In the genomic region with DNA sequence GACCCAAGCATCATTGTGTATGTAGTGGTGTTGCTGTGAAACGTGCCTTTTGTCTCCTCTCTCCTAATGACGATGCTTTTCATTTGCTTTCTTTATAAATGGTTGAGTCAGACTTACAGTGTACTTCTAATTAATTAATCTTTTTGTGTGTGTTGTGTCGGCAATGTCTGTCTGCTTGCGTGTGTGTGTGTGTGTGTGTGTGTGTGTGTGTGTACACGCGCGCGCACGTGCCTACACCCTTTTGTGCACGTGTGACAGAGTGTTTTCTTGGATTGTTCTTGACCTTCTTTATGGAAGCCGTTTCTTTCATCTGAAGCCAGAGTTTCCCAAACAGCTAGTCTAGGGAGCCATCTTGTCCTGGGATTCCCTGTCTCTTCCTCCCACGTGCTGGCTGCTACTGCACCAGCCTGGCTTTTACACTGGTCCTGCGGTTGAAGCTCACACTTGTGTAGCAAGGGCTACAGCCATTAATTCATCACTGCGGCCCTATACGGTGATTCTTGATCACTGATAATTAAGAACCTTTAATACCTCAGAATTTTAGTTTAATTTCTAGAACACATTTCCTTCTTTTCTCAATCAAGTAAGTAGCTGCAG, we compare ENCODE assay signal across 23 mouse cellular contexts.
DNase-seq lines count a peak whose midpoint lies in the region; ATAC-seq and TF ChIP-seq lines count a peak whose summit lies in the region.
"Had no signal": no experiment of that assay in that cellular context is flagged by ENCODE, and none has a peak within 500 bp of the region (broad histone marks: within the 10 kb centered on the region; RNA-seq: fewer than 3 reads in every experiment).

No protein-coding gene starts in this region.

- no peak overlapping the region for H3K4me2 ChIP-seq in forebrain, embryonic 11.5 days (ENCODE audit: low read depth, low read length, severe bottlenecking)
- no peak overlapping the region for H3K4me2 ChIP-seq in midbrain, embryonic 12.5 days (replicated peaks)
- H3K4me2 ChIP-seq in midbrain, postnatal 0 days (ENCODE audit: low read depth, low read length, poor library complexity, severe bottlenecking), result no peak overlapping the region
- no peak overlapping the region for H3K4me2 ChIP-seq in forebrain, embryonic 13.5 days
- H3K4me2 ChIP-seq in forebrain, postnatal 0 days (ENCODE audit: low read depth), result peak overlapping the region; percentile 27; the same call in 1 of the 2 replicates
- H3K4me2 ChIP-seq in kidney, embryonic 15.5 days, result no peak overlapping the region
- H3K4me2 ChIP-seq: embryonic facial prominence, embryonic 13.5 days; heart, embryonic 12.5 days had no signal

- H3K4me3 ChIP-seq in forebrain, embryonic 11.5 days (ENCODE audit: low read depth, low read length), result no peak overlapping the region
- no peak overlapping the region for H3K4me3 ChIP-seq in forebrain, embryonic 10.5 days
- no peak overlapping the region for H3K4me3 ChIP-seq in midbrain, embryonic 12.5 days
- H3K4me3 ChIP-seq in midbrain, postnatal 0 days (ENCODE audit: low read depth, low read length), result no peak overlapping the region
- H3K4me3 ChIP-seq in forebrain, embryonic 13.5 days, result no peak overlapping the region
- H3K4me3 ChIP-seq in forebrain, postnatal 0 days (ENCODE audit: low read depth, low read length), result no peak overlapping the region
- H3K4me3 ChIP-seq in kidney, embryonic 15.5 days (replicated peaks), result no peak overlapping the region
- H3K4me3 ChIP-seq: embryonic facial prominence, embryonic 13.5 days; gastrocnemius, adult 2 months; heart, embryonic 12.5 days; hindbrain, embryonic 10.5 days had no signal

- WGBS in forebrain, embryonic 11.5 days, result 82% methylated on average over 15 of the region's 15 CpGs
- WGBS in forebrain, embryonic 10.5 days, result 88% methylated on average over 15 of the region's 15 CpGs
- WGBS in midbrain, embryonic 12.5 days, result 83% methylated on average over 15 of the region's 15 CpGs
- WGBS in midbrain, postnatal 0 days, result 84% methylated on average over 15 of the region's 15 CpGs
- WGBS in forebrain, embryonic 13.5 days, result 51% methylated on average over 15 of the region's 15 CpGs
- WGBS in forebrain, postnatal 0 days, result 46% methylated on average over 15 of the region's 15 CpGs
- 87% methylated on average over 15 of the region's 15 CpGs for WGBS in kidney, embryonic 15.5 days

- no peak overlapping the region for H3K27ac ChIP-seq in forebrain, embryonic 11.5 days (ENCODE audit: low read depth, low read length)
- H3K27ac ChIP-seq in forebrain, embryonic 10.5 days, result no peak overlapping the region
- no peak overlapping the region for H3K27ac ChIP-seq in midbrain, embryonic 12.5 days (replicated peaks)
- no peak overlapping the region for H3K27ac ChIP-seq in midbrain, postnatal 0 days (ENCODE audit: low read depth, low read length)
- no peak overlapping the region for H3K27ac ChIP-seq in forebrain, embryonic 13.5 days
- H3K27ac ChIP-seq in forebrain, postnatal 0 days (ENCODE audit: low read depth, low read length), result no peak overlapping the region
- H3K27ac ChIP-seq in kidney, embryonic 15.5 days, result no peak overlapping the region
- H3K27ac ChIP-seq: embryonic facial prominence, embryonic 13.5 days; gastrocnemius, adult 2 months; hindbrain, embryonic 10.5 days had no signal

- no peaks in the 10 kb centered on the region for H3K4me1 ChIP-seq in forebrain, embryonic 11.5 days (replicated peaks; ENCODE audit: control insufficient read depth, insufficient read depth, low read length)
- H3K4me1 ChIP-seq in forebrain, embryonic 10.5 days, result no peaks in the 10 kb centered on the region
- H3K4me1 ChIP-seq in midbrain, embryonic 12.5 days, result no peaks in the 10 kb centered on the region
- H3K4me1 ChIP-seq in midbrain, postnatal 0 days (ENCODE audit: insufficient read depth, low read length), result no peaks in the 10 kb centered on the region
- H3K4me1 ChIP-seq in forebrain, embryonic 13.5 days, result no peaks in the 10 kb centered on the region
- H3K4me1 ChIP-seq in forebrain, postnatal 0 days (ENCODE audit: insufficient read depth), result no peaks in the 10 kb centered on the region
- H3K4me1 ChIP-seq in kidney, embryonic 15.5 days, result no peaks in the 10 kb centered on the region
- H3K4me1 ChIP-seq: embryonic facial prominence, embryonic 13.5 days; heart, embryonic 12.5 days; hindbrain, embryonic 10.5 days had no signal

- DNase-seq in forebrain, embryonic 11.5 days (ENCODE audit: low spot score), result no peak
- no peak for DNase-seq in forebrain, embryonic 10.5 days (ENCODE audit: extremely low spot score, low spot score)
- DNase-seq in midbrain, postnatal 0 days (ENCODE audit: low spot score), result no peak
- DNase-seq in forebrain, postnatal 0 days, result peak; percentile 39
- no peak for DNase-seq in thymus, postnatal 14 days
- DNase-seq: adrenal gland, adult 8-10 months; adrenal gland, postnatal 36 days; B cell, adult 2 months; cerebellum, adult 11-12 months; cerebellum, adult 9-10 months; cerebellum, postnatal 25 days; gastrocnemius, adult 2 months; gastrocnemius, postnatal 25 days had no signal

- TF ChIP-seq CTCF in midbrain, postnatal 0 days (IDR thresholded peaks at IDR 0.05), result no peak
- TF ChIP-seq CTCF in forebrain, postnatal 0 days (IDR thresholded peaks at IDR 0.05; ENCODE audit: low read depth), result no peak

- no peaks in the 10 kb centered on the region for H3K9me3 ChIP-seq in forebrain, embryonic 11.5 days (ENCODE audit: control insufficient read depth, low read length)
- no peaks in the 10 kb centered on the region for H3K9me3 ChIP-seq in forebrain, embryonic 10.5 days
- H3K9me3 ChIP-seq in midbrain, embryonic 12.5 days, result no peaks in the 10 kb centered on the region
- H3K9me3 ChIP-seq in midbrain, postnatal 0 days (ENCODE audit: low read length), result no peaks in the 10 kb centered on the region
- no peaks in the 10 kb centered on the region for H3K9me3 ChIP-seq in forebrain, embryonic 13.5 days (replicated peaks)
- no peaks in the 10 kb centered on the region for H3K9me3 ChIP-seq in forebrain, postnatal 0 days (ENCODE audit: low read length)
- no peaks in the 10 kb centered on the region for H3K9me3 ChIP-seq in kidney, embryonic 15.5 days (replicated peaks)
- H3K9me3 ChIP-seq: embryonic facial prominence, embryonic 13.5 days; heart, embryonic 12.5 days; hindbrain, embryonic 10.5 days had no signal

- ATAC-seq in forebrain, embryonic 11.5 days (replicated peaks; ENCODE audit: low FRiP score), result 0 out of 2 replicates have a peak, but pooled peaks have one; percentile 43
- peak; percentile 44; the same call in 1 of the 2 replicates for ATAC-seq in midbrain, embryonic 12.5 days (ENCODE audit: low FRiP score, low read depth)
- ATAC-seq in midbrain, postnatal 0 days (ENCODE audit: low FRiP score), result no peak
- peak; percentile 72 for ATAC-seq in forebrain, embryonic 13.5 days
- peak; percentile 36; the same call in 1 of the 2 replicates for ATAC-seq in forebrain, postnatal 0 days
- ATAC-seq in kidney, embryonic 15.5 days (replicated peaks; ENCODE audit: low FRiP score), result no peak
- ATAC-seq: CD4-positive, CD25-positive, alpha-beta regulatory T cell, adult 4 months; hindbrain, embryonic 16.5 days; inflammation-experienced regulatory T-cells, adult 6 months had no signal

- H3K36me3 ChIP-seq in forebrain, embryonic 11.5 days (ENCODE audit: control insufficient read depth, insufficient read depth, low read length), result no peaks in the 10 kb centered on the region
- H3K36me3 ChIP-seq in forebrain, embryonic 10.5 days (replicated peaks), result no peaks in the 10 kb centered on the region
- H3K36me3 ChIP-seq in midbrain, embryonic 12.5 days, result no peaks in the 10 kb centered on the region
- H3K36me3 ChIP-seq in midbrain, postnatal 0 days (ENCODE audit: insufficient read depth, low read length), result no peaks in the 10 kb centered on the region
- H3K36me3 ChIP-seq in forebrain, embryonic 13.5 days (ENCODE audit: poor library complexity, severe bottlenecking), result no peaks in the 10 kb centered on the region
- H3K36me3 ChIP-seq in forebrain, postnatal 0 days (ENCODE audit: insufficient read depth), result no peaks in the 10 kb centered on the region
- no peaks in the 10 kb centered on the region for H3K36me3 ChIP-seq in kidney, embryonic 15.5 days
- H3K36me3 ChIP-seq: embryonic facial prominence, embryonic 13.5 days; G1E; heart, embryonic 12.5 days; hindbrain, embryonic 10.5 days had no signal

- no peak overlapping the region for H3K9ac ChIP-seq in forebrain, embryonic 11.5 days (ENCODE audit: low read length)
- no peak overlapping the region for H3K9ac ChIP-seq in midbrain, embryonic 12.5 days (replicated peaks)
- no peak overlapping the region for H3K9ac ChIP-seq in midbrain, postnatal 0 days (replicated peaks; ENCODE audit: low read length, poor library complexity, severe bottlenecking)
- no peak overlapping the region for H3K9ac ChIP-seq in forebrain, embryonic 13.5 days
- H3K9ac ChIP-seq in forebrain, postnatal 0 days, result peak overlapping the region; percentile 28; the same call in 1 of the 2 replicates
- H3K9ac ChIP-seq in kidney, embryonic 15.5 days, result no peak overlapping the region
- H3K9ac ChIP-seq: embryonic facial prominence, embryonic 13.5 days; heart, embryonic 12.5 days had no signal

- no peaks in the 10 kb centered on the region for H3K27me3 ChIP-seq in forebrain, embryonic 11.5 days (ENCODE audit: control insufficient read depth, insufficient read depth, low read length)
- H3K27me3 ChIP-seq in forebrain, embryonic 10.5 days (ENCODE audit: poor library complexity, severe bottlenecking), result no peaks in the 10 kb centered on the region
- no peaks in the 10 kb centered on the region for H3K27me3 ChIP-seq in midbrain, embryonic 12.5 days
- H3K27me3 ChIP-seq in midbrain, postnatal 0 days (ENCODE audit: insufficient read depth, low read length), result no peaks in the 10 kb centered on the region
- no peaks in the 10 kb centered on the region for H3K27me3 ChIP-seq in forebrain, embryonic 13.5 days
- H3K27me3 ChIP-seq in forebrain, postnatal 0 days (ENCODE audit: insufficient read depth, low read length), result no peaks in the 10 kb centered on the region
- H3K27me3 ChIP-seq in kidney, embryonic 15.5 days, result no peaks in the 10 kb centered on the region
- H3K27me3 ChIP-seq: embryonic facial prominence, embryonic 13.5 days; heart, embryonic 12.5 days had no signal

Comparison
In these comparisons a context has a peak if more than half of its experiments do, and no peak if none do; other contexts are left out.
1. ATAC-seq: peak in forebrain, embryonic 11.5 days (single experiment), midbrain, embryonic 12.5 days (single experiment), forebrain, embryonic 13.5 days (single experiment) and forebrain, postnatal 0 days (single experiment); none in midbrain, postnatal 0 days (single experiment) and kidney, embryonic 15.5 days (single experiment).